Mouse (Mus musculus) liver, embryonic 16.5 days (tissue): ENCODE data around the gene Myrip. TPM values are rescaled to one million over a fixed set of nuclear protein-coding genes. Genes with fewer than 3 reads are reported as not detected.
"Not testable (repeated sequence)": the region's sequence is repeated elsewhere in the genome, so short reads cannot be mapped to it uniquely, and the experiment has no call there.

Source experiments
- ATAC-seq: fragments of 200-750 bp; cut with Nextera tagmentation; 2 replicates; pipeline ENCODE4 v1.8.0; 2017; ENCODE audit warnings: low read depth, mild to moderate bottlenecking, moderate number of reproducible peaks, moderate library complexity
- H3K27ac ChIP-seq: fragments of 300-500 bp; sonication (generic); 2 replicates; pipeline ENCODE4 v1.5.1; 2014; ENCODE audit warnings: mild to moderate bottlenecking, low read length
- H3K27me3 ChIP-seq: fragments of 300-500 bp; sonication (generic); 2 replicates; pipeline ENCODE4 v1.6.1; 2014; ENCODE audit warnings: low read depth, low read length, mixed read lengths; ENCODE audit not compliant: control insufficient read depth, insufficient read depth
- H3K36me3 ChIP-seq: fragments of 300-500 bp; sonication (generic); 2 replicates; pipeline ENCODE4 v1.6.1; 2014; ENCODE audit warnings: mild to moderate bottlenecking; ENCODE audit not compliant: control insufficient read depth, insufficient read depth
- H3K4me1 ChIP-seq: fragments of 300-500 bp; sonication (generic); 2 replicates; pipeline ENCODE4 v1.6.1; 2014; ENCODE audit warnings: low read depth, low read length, mixed read lengths; ENCODE audit not compliant: control insufficient read depth
- H3K4me2 ChIP-seq: fragments of 300-500 bp; sonication (generic); 2 replicates; pipeline ENCODE4 v1.6.1; 2014; ENCODE audit warnings: low read depth, low read length, mixed read lengths
- H3K4me3 ChIP-seq: fragments of 300-500 bp; sonication (generic); 2 replicates; pipeline ENCODE4 v1.5.1; 2014; ENCODE audit warnings: low read depth, mild to moderate bottlenecking, low read length
- H3K9ac ChIP-seq: fragments of 300-500 bp; sonication (generic); 2 replicates; pipeline ENCODE4 v1.6.1; 2014; ENCODE audit warnings: low read depth, low read length
- H3K9me3 ChIP-seq: fragments of 300-500 bp; sonication (generic); replicated peaks from 2 replicates; pipeline ENCODE4 v1.6.1; 2016; ENCODE audit warnings: low read length; ENCODE audit not compliant: control insufficient read depth
- WGBS: fragments of 180-500 bp; shearing (Covaris S2); extraction: QIAGEN DNeasy Blood & Tissue Kit; methylation state at CpG from one replicate; pipeline ENCODE4 v1.1.7; 2014; ENCODE audit not compliant: insufficient replicate concordance; 5-methylcytosine and 5-hydroxymethylcytosine counted together
- polyA plus RNA-seq: library from polyadenylated mRNA; unstranded; fragments of >200 nt; fragmentation: Nextera tagmentation; extraction: Ambion mirVana; gene quantifications from 2 replicates; pipeline ENCODE4 v1.2.1, GENCODE M21; 2015

The Myrip gene
- polyA plus RNA-seq: 0.01 and 0.02 TPM in 2 replicates

- not testable (repeated sequence) for H3K27ac ChIP-seq, H3K9ac ChIP-seq, H3K4me2 ChIP-seq, H3K36me3 ChIP-seq, ATAC-seq, H3K4me1 ChIP-seq, H3K9me3 ChIP-seq, H3K4me3 ChIP-seq
- 47% methylated on average over 1 of the region's 1 CpGs for WGBS
- peaks cover 44% of the 10 kb centered on the region for H3K27me3 ChIP-seq
Observed at GRCm38 (mm10) chr9:120301213-120301612, at the start of gene Myrip. TSS of gene Myrip (plus strand) at chr9:120301513.

- no peaks in the 10 kb centered on the region for H3K4me1 ChIP-seq
- no peak overlapping the region for H3K9ac ChIP-seq
- ATAC-seq: no peak
- H3K4me3 ChIP-seq: no peak overlapping the region
- WGBS: 34% methylated on average over 8 of the region's 8 CpGs
- no peaks in the 10 kb centered on the region for H3K27me3 ChIP-seq
- H3K4me2 ChIP-seq: no peak overlapping the region
- no peaks in the 10 kb centered on the region for H3K9me3 ChIP-seq
- no peak overlapping the region for H3K27ac ChIP-seq
- H3K36me3 ChIP-seq: no peaks in the 10 kb centered on the region
Observed at GRCm38 (mm10) chr9:120259805-120260204, 41.5 kb upstream of the Myrip start.

DNA sequence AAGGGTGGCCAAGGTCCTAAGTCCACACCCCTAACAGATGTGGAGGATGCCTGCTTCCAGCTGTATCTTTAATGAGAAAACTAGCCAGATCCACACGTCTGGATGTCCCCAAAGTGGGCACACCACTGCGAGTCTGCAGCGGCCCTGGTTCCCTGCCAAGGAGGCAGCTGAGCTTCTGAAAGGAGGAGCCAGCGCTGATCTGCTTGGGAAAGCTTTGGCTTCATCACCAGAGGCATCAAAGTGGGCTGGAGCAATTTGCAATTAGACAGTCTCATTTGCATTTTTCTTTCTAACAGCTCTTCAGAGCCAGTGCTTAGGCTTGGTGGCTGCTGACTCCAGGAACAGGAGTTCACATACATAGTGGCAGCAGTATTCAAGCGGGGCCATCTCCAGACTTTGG is 37.3 kb upstream of the Myrip start:
- Histone ChIP-seq H3K4me2 (no peak overlapping the region), H3K27ac (no peak overlapping the region), H3K9ac (no peak overlapping the region), H3K4me1 (no peaks in the 10 kb centered on the region), H3K27me3 (no peaks in the 10 kb centered on the region), H3K4me3 (no peak overlapping the region), H3K9me3 (no peaks in the 10 kb centered on the region), H3K36me3 (no peaks in the 10 kb centered on the region)
- no peak for ATAC-seq
- 53% methylated on average over 5 of the region's 5 CpGs for WGBS

DNA sequence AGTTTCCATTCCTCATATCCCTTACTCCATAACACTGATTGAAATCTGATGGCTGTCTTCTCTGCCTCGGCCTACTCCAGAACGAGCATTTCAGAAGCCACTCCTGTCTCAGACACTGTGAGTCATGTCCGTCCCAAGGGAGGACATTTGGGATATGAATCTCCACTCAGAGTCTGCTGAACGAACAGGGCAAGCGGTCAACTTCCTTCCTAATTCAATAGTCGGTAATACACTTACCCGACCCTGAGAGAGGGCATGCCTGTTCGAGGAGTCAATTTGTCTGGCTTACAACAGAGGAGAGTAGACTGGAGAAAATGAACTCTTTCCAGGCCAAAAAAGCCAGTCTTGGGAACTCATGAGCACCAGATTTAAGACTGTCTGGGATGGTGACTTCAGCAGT is 28.2 kb upstream of the Myrip start:
- no peak for ATAC-seq
- H3K4me2 ChIP-seq: no peak overlapping the region

GRCm38 (mm10) chr9:120275226-120275625 is 26.1 kb upstream of the Myrip start:
- ATAC-seq: no peak
- Histone ChIP-seq H3K9me3 (no peaks in the 10 kb centered on the region), H3K9ac (no peak overlapping the region), H3K4me1 (no peaks in the 10 kb centered on the region), H3K27me3 (no peaks in the 10 kb centered on the region), H3K27ac (no peak overlapping the region), H3K36me3 (no peaks in the 10 kb centered on the region), H3K4me3 (no peak overlapping the region), H3K4me2 (no peak overlapping the region)
- WGBS: 61% methylated on average over 7 of the region's 7 CpGs

More for the DNA sequence above, 28.2 kb upstream of the Myrip start:
- no peaks in the 10 kb centered on the region for H3K36me3 ChIP-seq
- no peaks in the 10 kb centered on the region for H3K4me1 ChIP-seq
- no peak overlapping the region for H3K9ac ChIP-seq
- no peaks in the 10 kb centered on the region for H3K9me3 ChIP-seq
- no peak overlapping the region for H3K4me3 ChIP-seq
- H3K27ac ChIP-seq: no peak overlapping the region
- no peaks in the 10 kb centered on the region for H3K27me3 ChIP-seq
- 41% methylated on average over 8 of the region's 8 CpGs for WGBS

- H3K9me3 ChIP-seq: no peaks in the 10 kb centered on the region
Observed at GRCm38 (mm10) chr9:120281147-120281546, 20.2 kb upstream of the Myrip start.

GRCm38 (mm10) chr9:120282461-120283047 is 18.8 kb upstream of the Myrip start:
- no peaks in the 10 kb centered on the region for H3K27me3 ChIP-seq
- WGBS: 54% methylated on average over 9 of the region's 9 CpGs
- ATAC-seq: no peak

More at GRCm38 (mm10) chr9:120281147-120281546, 20.2 kb upstream of the Myrip start:
- H3K27ac ChIP-seq: no peak overlapping the region
- 69% methylated on average over 12 of the region's 12 CpGs for WGBS
- no peaks in the 10 kb centered on the region for H3K36me3 ChIP-seq
- no peak overlapping the region for H3K4me2 ChIP-seq
- H3K9ac ChIP-seq: no peak overlapping the region
- no peak overlapping the region for H3K4me3 ChIP-seq
- H3K27me3 ChIP-seq: no peaks in the 10 kb centered on the region
- H3K4me1 ChIP-seq: no peaks in the 10 kb centered on the region
- ATAC-seq: no peak

GRCm38 (mm10) chr9:120283556-120283955 is 17.8 kb upstream of the Myrip start:
- ATAC-seq: no peak
- H3K4me2 ChIP-seq: no peak overlapping the region
- 74% methylated on average over 12 of the region's 12 CpGs for WGBS

More at GRCm38 (mm10) chr9:120282461-120283047, 18.8 kb upstream of the Myrip start:
- no peaks in the 10 kb centered on the region for H3K9me3 ChIP-seq
- no peaks in the 10 kb centered on the region for H3K4me1 ChIP-seq
- H3K36me3 ChIP-seq: no peaks in the 10 kb centered on the region
- H3K4me2 ChIP-seq: no peak overlapping the region
- H3K4me3 ChIP-seq: no peak overlapping the region
- H3K9ac ChIP-seq: no peak overlapping the region
- no peak overlapping the region for H3K27ac ChIP-seq

DNA sequence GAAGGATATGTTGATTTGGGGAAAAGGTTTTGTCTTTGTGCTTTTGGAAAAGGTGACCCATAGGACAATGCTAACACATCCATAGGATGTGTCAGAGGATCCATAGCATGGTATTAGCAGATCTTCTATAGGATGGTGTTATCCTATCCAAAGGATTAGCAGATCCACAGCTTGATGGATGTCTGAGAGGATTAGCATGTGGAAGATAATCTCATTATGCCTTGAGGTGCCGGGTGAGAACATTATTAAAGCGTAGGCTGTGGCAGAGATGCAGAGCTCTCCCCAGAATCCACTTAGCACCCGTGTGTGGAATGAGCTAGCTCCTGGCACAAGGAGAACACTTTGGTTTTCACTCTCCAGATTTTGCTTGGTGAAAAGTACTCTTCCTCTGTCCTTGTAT is 13.3 kb upstream of the Myrip start:
- H3K4me3 ChIP-seq: no peak overlapping the region
- H3K9ac ChIP-seq: no peak overlapping the region
- no peak overlapping the region for H3K27ac ChIP-seq
- no peaks in the 10 kb centered on the region for H3K4me1 ChIP-seq
- H3K27me3 ChIP-seq: no peaks in the 10 kb centered on the region
- WGBS: 28% methylated on average over 3 of the region's 3 CpGs
- no peak for ATAC-seq
- no peaks in the 10 kb centered on the region for H3K9me3 ChIP-seq
- H3K4me2 ChIP-seq: no peak overlapping the region
- no peaks in the 10 kb centered on the region for H3K36me3 ChIP-seq

More at GRCm38 (mm10) chr9:120283556-120283955, 17.8 kb upstream of the Myrip start:
- no peaks in the 10 kb centered on the region for H3K4me1 ChIP-seq
- H3K9me3 ChIP-seq: no peaks in the 10 kb centered on the region
- no peak overlapping the region for H3K27ac ChIP-seq
- H3K4me3 ChIP-seq: no peak overlapping the region
- no peaks in the 10 kb centered on the region for H3K27me3 ChIP-seq
- H3K36me3 ChIP-seq: no peaks in the 10 kb centered on the region
- no peak overlapping the region for H3K9ac ChIP-seq
